Mouse (Mus musculus) central nervous system, embryonic 18 days (tissue): ENCODE measurements around the gene Psma7. TPM values are rescaled to one million over a fixed set of nuclear protein-coding genes. Genes with fewer than 3 reads are reported as not detected.

ENCODE experiments used
- polyA plus RNA-seq: library from polyadenylated mRNA; depleted of rRNA; stranded (reverse); fragments of >200 nt; gene quantifications from 2 replicates; pipeline ENCODE4 v1.2.3, GENCODE M21; 2012; rRNA removed

The Psma7 gene
- polyA plus RNA-seq = 342 and 356 TPM in 2 replicates

DNA sequence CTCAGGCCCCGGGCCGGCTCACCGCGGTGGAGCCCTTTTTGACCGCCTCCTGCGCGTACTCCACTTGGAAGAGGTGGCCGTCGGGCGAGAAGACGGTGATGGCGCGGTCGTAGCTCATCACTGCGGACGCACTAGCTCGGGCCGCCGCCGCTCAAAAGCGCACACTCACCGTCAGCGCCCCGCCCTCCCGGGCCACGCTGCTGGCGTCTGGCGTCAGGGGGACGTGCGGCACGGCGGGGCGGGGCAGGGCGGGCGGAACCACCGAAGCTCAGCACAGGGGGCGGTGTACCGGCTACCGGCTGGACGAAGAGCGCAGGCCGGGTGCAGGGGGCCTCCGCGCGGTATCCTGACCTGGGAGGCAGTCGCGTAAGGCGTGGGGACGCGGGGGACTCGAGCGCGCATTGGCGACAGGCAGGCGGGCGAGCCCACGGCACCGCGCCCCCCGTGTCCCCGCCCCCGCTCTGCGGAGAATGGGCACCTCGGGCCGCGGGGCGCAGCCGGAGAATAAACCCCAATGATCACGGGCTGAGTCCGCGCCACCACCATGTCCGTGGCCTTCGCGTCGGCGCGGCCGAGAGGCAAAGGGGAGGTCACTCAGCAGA, at the start of gene Psma7, which contains the start of gene Ss18l1:
Gene Psma7, minus strand, starts transcription at position 178 of the 602 bp plus-strand sequence.
Gene Ss18l1, plus strand, starts transcription at position 254 of the 602 bp plus-strand sequence.

DNA sequence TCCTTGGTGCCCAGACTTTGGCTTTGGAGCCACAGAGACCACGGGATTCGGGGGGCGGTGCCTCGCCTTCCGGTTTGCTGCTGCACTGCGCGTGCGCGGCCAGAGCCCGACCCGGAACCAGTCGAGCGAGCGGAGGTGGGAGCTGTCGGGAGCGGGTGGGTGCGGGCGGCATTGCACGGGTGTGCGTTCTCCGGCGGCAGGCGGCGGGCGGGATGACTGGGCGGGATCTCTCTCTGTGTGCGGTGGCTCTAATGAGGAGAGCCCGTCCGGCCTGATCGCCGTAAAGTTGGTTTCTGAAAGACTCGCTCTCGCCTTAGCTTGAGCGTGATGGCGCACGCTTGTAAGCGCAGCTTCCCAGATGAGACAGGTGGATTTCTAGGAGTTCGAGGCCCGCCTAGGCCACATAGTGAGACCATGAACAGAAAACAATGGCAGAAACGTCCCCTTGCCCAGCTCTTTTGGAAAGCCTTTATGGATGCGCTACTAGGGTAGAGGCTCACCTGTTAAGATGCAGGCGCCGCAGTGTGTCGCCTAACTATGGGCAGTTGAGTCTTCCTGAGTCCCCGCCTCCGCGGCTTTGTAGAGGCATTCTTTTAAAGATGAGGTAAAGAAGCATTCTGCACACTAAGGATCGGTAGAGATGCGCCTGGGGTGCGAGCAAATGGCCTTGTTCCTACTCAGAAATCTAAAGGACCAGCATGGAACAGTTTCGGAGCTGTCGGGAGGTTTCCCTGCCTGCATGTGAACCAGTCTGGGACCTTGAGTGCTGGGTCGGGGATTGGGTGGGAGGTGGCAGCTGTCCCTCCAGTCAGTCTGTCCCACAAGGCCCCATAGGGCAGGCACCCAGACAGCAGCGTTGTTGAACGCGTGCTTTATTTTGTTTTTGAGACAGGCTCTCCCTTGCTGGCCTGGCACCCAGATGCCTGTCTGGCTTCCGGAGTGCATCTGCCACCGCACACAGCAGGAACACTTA, 28.5 kb upstream of the Psma7 start, which contains the start of gene Mtg2:
Gene Mtg2, plus strand, starts transcription at position 108 of the 973 bp plus-strand sequence.

DNA sequence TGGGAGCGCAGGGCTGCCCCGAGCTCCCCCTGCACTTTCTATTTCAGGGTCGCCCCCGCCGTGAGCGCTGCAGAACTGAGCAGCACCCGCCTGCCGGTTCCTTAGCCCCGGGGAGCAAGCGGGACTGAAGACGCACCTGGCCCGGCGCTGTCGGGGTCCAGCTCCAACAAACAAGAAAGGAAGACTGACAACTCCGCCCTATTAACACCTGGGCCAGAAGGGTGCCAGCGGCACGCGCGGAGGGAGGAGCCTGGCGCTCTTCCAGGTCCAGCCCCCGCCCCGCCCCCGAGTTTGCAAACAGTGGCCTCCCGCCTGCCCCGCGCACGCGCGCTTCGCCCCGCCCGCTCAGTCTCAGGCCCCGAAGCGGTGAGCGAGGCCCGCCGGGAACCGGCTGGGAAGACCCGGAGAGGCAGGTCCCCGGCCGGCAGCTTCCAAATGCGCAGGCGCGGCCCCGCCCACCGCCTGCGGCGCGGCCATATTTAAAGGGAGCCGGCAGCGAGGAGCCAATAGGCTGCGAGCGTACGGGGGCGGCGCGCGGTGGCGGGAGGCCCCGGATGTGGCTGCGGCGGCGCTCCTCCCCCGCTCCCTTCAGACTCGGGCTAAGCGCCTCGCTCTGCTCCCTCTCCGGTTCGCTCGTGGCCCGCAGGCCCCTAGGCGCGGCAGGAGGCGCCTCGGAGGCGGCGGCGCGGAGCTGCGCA, 17.7 kb downstream of the Psma7 start, which contains the start of gene Lsm14b:
Gene Lsm14b, plus strand, starts transcription at position 587 of the 698 bp plus-strand sequence.

Other genes with a start within 250 kb of the Psma7 start
- 15.2 and 16.7 TPM in 2 replicates for gene Taf4, start 65.8 kb downstream of the Psma7 start, polyA plus RNA-seq
- gene Lsm14b, start 17.4 kb downstream of the Psma7 start, polyA plus RNA-seq = 148 and 176 TPM in 2 replicates
- 51.1 and 57.3 TPM in 2 replicates for gene Ss18l1, start 76 bp upstream of the Psma7 start, polyA plus RNA-seq
- gene Mtg2, start 28.2 kb upstream of the Psma7 start, polyA plus RNA-seq = 38.6 and 40.5 TPM in 2 replicates
- gene Hrh3, start 62.1 kb upstream of the Psma7 start, polyA plus RNA-seq = 7.8 and 9.2 TPM in 2 replicates
- 48.9 and 49.4 TPM in 2 replicates for gene Osbpl2, start 76.9 kb upstream of the Psma7 start, polyA plus RNA-seq
- 85.9 and 102 TPM in 2 replicates for gene Adrm1, start 129.1 kb upstream of the Psma7 start, polyA plus RNA-seq
- 6.8 and 7.1 TPM in 2 replicates for gene Lama5, start 183.4 kb upstream of the Psma7 start, polyA plus RNA-seq
- 2,485 and 2,694 TPM in 2 replicates for gene Rps21, start 214.9 kb upstream of the Psma7 start, polyA plus RNA-seq
- gene Cables2, start 231.1 kb upstream of the Psma7 start, polyA plus RNA-seq = 57.8 and 58.0 TPM in 2 replicates
- gene Rbbp8nl, start 247.4 kb upstream of the Psma7 start, polyA plus RNA-seq = 0.03 TPM in 1 of 2 replicates, not detected in the other